Mouse (Mus musculus) midbrain, embryonic 14.5 days (tissue): ENCODE results near the gene Tpi1. TPM values are rescaled to one million over a fixed set of nuclear protein-coding genes. Genes with fewer than 3 reads are reported as not detected.

Experiments
- ATAC-seq: fragments of 200-750 bp; cut with Nextera tagmentation; 2 replicates; pipeline ENCODE4 v1.8.0; 2017; ENCODE audit warnings: moderate number of reproducible peaks, moderate library complexity; ENCODE audit not compliant: low FRiP score, low TSS enrichment
- DNase-seq: peaks from one replicate; pipeline ENCODE4 v3.0.0-alpha.2; 2015
- H3K27ac ChIP-seq: fragments of 300-500 bp; sonication (generic); replicated peaks from 2 replicates; pipeline ENCODE4 v1.5.1; 2014; ENCODE audit warnings: mild to moderate bottlenecking, low read depth, low read length, moderate library complexity
- H3K27me3 ChIP-seq: fragments of 300-500 bp; sonication (generic); 2 replicates; pipeline ENCODE4 v1.6.1; 2014; ENCODE audit warnings: low read length, control low read depth, mixed read lengths; ENCODE audit not compliant: control insufficient read depth, insufficient read depth
- H3K36me3 ChIP-seq: fragments of 300-500 bp; sonication (generic); 2 replicates; pipeline ENCODE4 v1.6.1; 2014; ENCODE audit warnings: low read length, control low read depth; ENCODE audit not compliant: control insufficient read depth, insufficient read depth
- H3K4me1 ChIP-seq: fragments of 300-500 bp; sonication (generic); 2 replicates; pipeline ENCODE4 v1.6.1; 2014; ENCODE audit warnings: mild to moderate bottlenecking, antibody characterized with exemption, low read length, control low read depth; ENCODE audit not compliant: control insufficient read depth, insufficient read depth
- H3K4me2 ChIP-seq: fragments of 300-500 bp; sonication (generic); 2 replicates; pipeline ENCODE4 v1.6.1; 2014; ENCODE audit warnings: mild to moderate bottlenecking, low read length, moderate library complexity
- H3K4me3 ChIP-seq: fragments of 300-500 bp; sonication (generic); replicated peaks from 2 replicates; pipeline ENCODE4 v1.5.1; 2014; ENCODE audit warnings: low read depth, low read length
- H3K9ac ChIP-seq: fragments of 300-500 bp; sonication (generic); replicated peaks from 2 replicates; pipeline ENCODE4 v1.6.1; 2014; ENCODE audit warnings: mild to moderate bottlenecking, low read length, moderate library complexity
- H3K9me3 ChIP-seq: fragments of 300-500 bp; sonication (generic); 2 replicates; pipeline ENCODE4 v1.6.1; 2016; ENCODE audit warnings: low read length, control low read depth, mixed read lengths; ENCODE audit not compliant: control insufficient read depth
- WGBS: fragments of 180-500 bp; shearing (Covaris S2); extraction: QIAGEN DNeasy Blood & Tissue Kit; methylation state at CpG from one replicate; pipeline ENCODE4 v1.1.7; 2014; 5-methylcytosine and 5-hydroxymethylcytosine counted together
- polyA plus RNA-seq: library from polyadenylated mRNA; unstranded; fragments of >200 nt; fragmentation: Nextera tagmentation; extraction: Ambion mirVana; gene quantifications from 2 replicates; pipeline ENCODE4 v1.2.1, GENCODE M21; 2014

The Tpi1 gene
- polyA plus RNA-seq, 1 experiment from 2014 or later = 349 TPM

GRCm38 (mm10) chr6:124765951-124766350, 48.1 kb downstream of the Tpi1 start:
- Histone ChIP-seq H3K4me1 (peaks cover 19% of the 10 kb centered on the region), H3K4me2 (no peak overlapping the region), H3K36me3 (no peaks in the 10 kb centered on the region), H3K9ac (no peak overlapping the region), H3K27me3 (no peaks in the 10 kb centered on the region), H3K27ac (no peak overlapping the region), H3K9me3 (no peaks in the 10 kb centered on the region), H3K4me3 (no peak overlapping the region)
- WGBS = 86% methylated on average over 7 of the region's 7 CpGs
- DNase-seq = no peak
- no peak for ATAC-seq

Other genes with a start within 250 kb of the Tpi1 start
- not detected in 2 replicates for gene C1rb, start 244.0 kb downstream of the Tpi1 start, polyA plus RNA-seq
- 0.08 TPM in 2 replicates for gene C1s2, start 178.2 kb downstream of the Tpi1 start, polyA plus RNA-seq
- gene Lpcat3, start 151.3 kb downstream of the Tpi1 start, polyA plus RNA-seq = 31.9 and 34.6 TPM in 2 replicates
- 111 and 120 TPM in 2 replicates for gene Emg1, start 102.1 kb downstream of the Tpi1 start, polyA plus RNA-seq
- 249 and 250 TPM in 2 replicates for gene Phb2, start 102.0 kb downstream of the Tpi1 start, polyA plus RNA-seq
- gene Ptpn6, start 75.6 kb downstream of the Tpi1 start, polyA plus RNA-seq = 2.1 and 5.6 TPM in 2 replicates
- gene Grcc10, start 72.9 kb downstream of the Tpi1 start, polyA plus RNA-seq = 689 and 844 TPM in 2 replicates
- not detected in 2 replicates for gene Gm45234, start 58.3 kb downstream of the Tpi1 start, polyA plus RNA-seq
- gene Atn1, start 57.8 kb downstream of the Tpi1 start, polyA plus RNA-seq = 24.4 and 32.3 TPM in 2 replicates
- 64.3 and 83.3 TPM in 2 replicates for gene Eno2, start 44.6 kb downstream of the Tpi1 start, polyA plus RNA-seq
- 1.4 and 3.2 TPM in 2 replicates for gene Lrrc23, start 34.6 kb downstream of the Tpi1 start, polyA plus RNA-seq
- 5.9 and 6.3 TPM in 2 replicates for gene Spsb2, start 5.6 kb downstream of the Tpi1 start, polyA plus RNA-seq
- gene Usp5, start 15.2 kb upstream of the Tpi1 start, polyA plus RNA-seq = 184 and 191 TPM in 2 replicates
- gene Cdca3, start 15.3 kb upstream of the Tpi1 start, polyA plus RNA-seq = 25.0 and 43.7 TPM in 2 replicates
- 1.7 and 4.5 TPM in 2 replicates for gene Gnb3, start 26.0 kb upstream of the Tpi1 start, polyA plus RNA-seq
- 13.9 and 15.7 TPM in 2 replicates for gene P3h3, start 43.5 kb upstream of the Tpi1 start, polyA plus RNA-seq
- 14.7 and 34.9 TPM in 2 replicates for gene Gpr162, start 49.7 kb upstream of the Tpi1 start, polyA plus RNA-seq
- gene Cd4, start 73.9 kb upstream of the Tpi1 start, polyA plus RNA-seq = 0.11 and 0.27 TPM in 2 replicates
- gene Lag3, start 97.4 kb upstream of the Tpi1 start, polyA plus RNA-seq = 3.3 and 3.5 TPM in 2 replicates
- gene Ptms, start 105.8 kb upstream of the Tpi1 start, polyA plus RNA-seq = 749 and 823 TPM in 2 replicates
- gene Mlf2, start 117.1 kb upstream of the Tpi1 start, polyA plus RNA-seq = 535 and 570 TPM in 2 replicates
- gene Cops7a, start 151.2 kb upstream of the Tpi1 start, polyA plus RNA-seq = 85.6 and 85.9 TPM in 2 replicates
- gene Pianp, start 182.4 kb upstream of the Tpi1 start, polyA plus RNA-seq = 43.2 and 57.1 TPM in 2 replicates
- gene Zfp384, start 194.8 kb upstream of the Tpi1 start, polyA plus RNA-seq = 13.7 and 16.2 TPM in 2 replicates
- 132 and 144 TPM in 2 replicates for gene Ing4, start 225.5 kb upstream of the Tpi1 start, polyA plus RNA-seq
- gene Acrbp, start 235.4 kb upstream of the Tpi1 start, polyA plus RNA-seq = 16.3 and 16.7 TPM in 2 replicates